Mouse (Mus musculus): ENCODE results near the gene Lin52.

DNA sequence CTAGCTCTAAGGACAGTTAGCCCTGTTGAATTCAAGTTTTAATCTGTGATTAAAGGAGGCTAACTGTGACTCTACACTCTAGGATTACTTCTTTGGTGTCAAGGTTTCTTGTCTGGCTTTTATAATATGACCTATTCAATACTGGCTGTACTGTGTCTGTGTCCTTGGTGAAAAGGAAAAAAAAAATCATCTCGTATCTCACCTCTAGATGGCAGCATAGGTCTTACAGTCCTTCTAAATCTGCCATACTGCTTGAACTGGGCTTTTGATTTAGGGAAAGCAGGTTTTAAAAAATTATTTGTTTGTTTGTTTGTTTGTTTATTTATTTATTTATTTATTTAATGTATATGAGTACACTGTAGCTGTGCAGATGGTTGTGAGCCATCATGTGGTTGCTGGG, 17.5 kb downstream of the Lin52 start:
- TF ChIP-seq GATA1 (IDR thresholded peaks at IDR 0.05; ENCODE audit: low read length) (no peak), TAL1 (IDR thresholded peaks at IDR 0.05; ENCODE audit: low read length) (no peak)

Measured in erythroblast, embryonic 14.5 days (primary cell).